Mouse (Mus musculus): ENCODE measurements around the gene Pdp2. TPM values are rescaled to one million over a fixed set of nuclear protein-coding genes. Genes with fewer than 3 reads are reported as not detected.
A peak's percentile ranks its signal among the peaks of the same experiment; 100 is the strongest.
"Not testable (repeated sequence)": the region's sequence is repeated elsewhere in the genome, so short reads cannot be mapped to it uniquely, and the experiment has no call there.

Pdp2 gene
- total and polyA plus RNA-seq, 2 experiments from 2014 or later = 16.0 to 18.0 TPM

DNA sequence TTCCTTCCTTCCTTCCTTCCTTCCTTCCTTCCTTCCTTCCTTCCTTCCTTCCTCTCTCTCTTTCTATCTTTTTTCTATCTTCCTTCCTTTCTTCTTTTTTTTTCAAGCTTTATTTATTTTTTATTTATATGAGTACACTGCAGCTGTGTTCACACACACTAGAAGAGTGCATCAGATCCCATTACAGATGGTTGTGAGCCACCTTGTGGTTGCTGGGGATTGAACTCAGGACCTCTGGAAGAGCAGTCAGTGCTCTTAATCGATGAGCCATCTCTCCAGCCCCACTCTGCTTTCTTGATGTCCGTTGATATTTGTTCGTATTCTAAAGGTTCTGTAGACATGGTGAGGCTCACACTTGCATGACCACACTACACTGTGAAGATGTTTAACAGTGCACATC lies 52.9 kb downstream of the Pdp2 start:
- H3K9ac ChIP-seq (replicated peaks; ENCODE audit: low read length, poor library complexity, severe bottlenecking); DNase-seq (ENCODE audit: low spot score); H3K27ac ChIP-seq (ENCODE audit: low read depth, low read length); H3K4me2 ChIP-seq (ENCODE audit: low read depth, low read length, poor library complexity, severe bottlenecking); H3K4me3 ChIP-seq (ENCODE audit: low read depth, low read length); H3K27me3 ChIP-seq (ENCODE audit: insufficient read depth, low read length); ATAC-seq (ENCODE audit: low FRiP score); H3K36me3 ChIP-seq (ENCODE audit: insufficient read depth, low read length); H3K9me3 ChIP-seq (ENCODE audit: low read length): not testable (repeated sequence)
- peak; percentile 46 for TF ChIP-seq CTCF (IDR thresholded peaks at IDR 0.05)
- peaks cover 10% of the 10 kb centered on the region; the same call in 1 of the 2 replicates for H3K4me1 ChIP-seq (ENCODE audit: insufficient read depth, low read length)
- WGBS = 67% methylated on average over 3 of the region's 3 CpGs

Other genes with a start within 250 kb of the Pdp2 start
- gene Cmtm4, start 195.6 kb upstream of the Pdp2 start, total RNA-seq (2014; rRNA removed) = 38.7 and 39.8 TPM in 2 replicates
- 2.5 and 2.7 TPM in 2 replicates for gene Cmtm4, start 195.6 kb upstream of the Pdp2 start, polyA plus RNA-seq (2015; fragmentation: Nextera tagmentation; extraction: Ambion mirVana)
- gene Dync1li2, start 148.4 kb upstream of the Pdp2 start, total RNA-seq (2014; rRNA removed) = 80.5 and 106 TPM in 2 replicates
- 66.5 and 73.4 TPM in 2 replicates for gene Dync1li2, start 148.4 kb upstream of the Pdp2 start, polyA plus RNA-seq (2015; fragmentation: Nextera tagmentation; extraction: Ambion mirVana)
- 0.71 and 0.85 TPM in 2 replicates for gene Terb1, start 81.5 kb upstream of the Pdp2 start, total RNA-seq (2014; rRNA removed)
- 0.68 and 0.81 TPM in 2 replicates for gene Terb1, start 81.5 kb upstream of the Pdp2 start, polyA plus RNA-seq (2015; fragmentation: Nextera tagmentation; extraction: Ambion mirVana)
- 48.1 and 71.7 TPM in 2 replicates for gene Nae1, start 56.8 kb upstream of the Pdp2 start, total RNA-seq (2014; rRNA removed)
- gene Nae1, start 56.8 kb upstream of the Pdp2 start, polyA plus RNA-seq (2015; fragmentation: Nextera tagmentation; extraction: Ambion mirVana) = 107 and 108 TPM in 2 replicates
- 1.6 and 2.8 TPM in 2 replicates for gene Car7, start 56.8 kb upstream of the Pdp2 start, total RNA-seq (2014; rRNA removed)
- 2.3 and 2.5 TPM in 2 replicates for gene Car7, start 56.8 kb upstream of the Pdp2 start, polyA plus RNA-seq (2015; fragmentation: Nextera tagmentation; extraction: Ambion mirVana)
- not detected in 2 replicates for gene Cdh16, start 32.9 kb downstream of the Pdp2 start, total RNA-seq (2014; rRNA removed)
- not detected in 2 replicates for gene Cdh16, start 32.9 kb downstream of the Pdp2 start, polyA plus RNA-seq (2015; fragmentation: Nextera tagmentation; extraction: Ambion mirVana)
- 3.0 and 3.5 TPM in 2 replicates for gene Rrad, start 39.9 kb downstream of the Pdp2 start, total RNA-seq (2014; rRNA removed)
- gene Rrad, start 39.9 kb downstream of the Pdp2 start, polyA plus RNA-seq (2015; fragmentation: Nextera tagmentation; extraction: Ambion mirVana) = 3.3 and 3.4 TPM in 2 replicates
- gene Ciao2b, start 50.5 kb downstream of the Pdp2 start, total RNA-seq (2014; rRNA removed) = 60.6 and 84.0 TPM in 2 replicates
- gene Ciao2b, start 50.5 kb downstream of the Pdp2 start, polyA plus RNA-seq (2015; fragmentation: Nextera tagmentation; extraction: Ambion mirVana) = 108 and 113 TPM in 2 replicates
- not detected in 2 replicates for gene Ces2a, start 142.6 kb downstream of the Pdp2 start, total RNA-seq (2014; rRNA removed)
- not detected in 2 replicates for gene Ces2a, start 142.6 kb downstream of the Pdp2 start, polyA plus RNA-seq (2015; fragmentation: Nextera tagmentation; extraction: Ambion mirVana)
- 0.49 TPM in 1 of 2 replicates, not detected in the other for gene Ces2b, start 240.1 kb downstream of the Pdp2 start, total RNA-seq (2014; rRNA removed)
- 0.11 and 0.17 TPM in 2 replicates for gene Ces2b, start 240.1 kb downstream of the Pdp2 start, polyA plus RNA-seq (2015; fragmentation: Nextera tagmentation; extraction: Ambion mirVana)

Data from midbrain, postnatal 0 days (tissue).